Mouse (Mus musculus) C2C12 (cell line): Measurements from ENCODE around the gene Olah.

Experiments used
- CTCF ChIP-seq: IDR thresholded peaks from one replicate; pipeline ENCODE4 v1.5.1; 2011; ENCODE audit not compliant: control insufficient read depth, insufficient read depth, insufficient read length
- FOSL1 ChIP-seq: IDR thresholded peaks from one replicate; pipeline ENCODE4 v1.8.0; 2011; ENCODE audit warnings: mild to moderate bottlenecking, low read length; ENCODE audit not compliant: poor library complexity, insufficient read depth, severe bottlenecking
- MYOG ChIP-seq: IDR thresholded peaks from one replicate; pipeline ENCODE4 v1.6.1; 2011; ENCODE audit not compliant: control insufficient read depth, insufficient read length; ENCODE audit errors: extremely low read depth
- USF1 ChIP-seq: IDR thresholded peaks from one replicate; pipeline ENCODE4 v1.6.1; 2011; ENCODE audit warnings: low read depth, mild to moderate bottlenecking, control low read depth, moderate library complexity

- TF ChIP-seq CTCF: no peak
- no peak for TF ChIP-seq MYOG
- TF ChIP-seq USF1: no peak
- TF ChIP-seq FOSL1: no peak
Observed at GRCm38 (mm10) chr2:3422548-3422947, 25.5 kb upstream of the Olah start, which contains the start of gene Meig1.
